Mouse (Mus musculus) C2C12 (cell line): ENCODE measurements around the gene Pdhx.

Source experiments
- CEBPB ChIP-seq: IDR thresholded peaks from one replicate; pipeline ENCODE4 v1.6.1; 2011; ENCODE audit warnings: low read depth, mild to moderate bottlenecking, control low read depth, moderate library complexity
- CTCF ChIP-seq: IDR thresholded peaks from one replicate; pipeline ENCODE4 v1.5.1; 2011; ENCODE audit not compliant: control insufficient read depth, insufficient read depth, insufficient read length
- MAX ChIP-seq: IDR thresholded peaks from one replicate; pipeline ENCODE4 v1.6.1; 2011; ENCODE audit warnings: mild to moderate bottlenecking, control low read depth
- MYOD1 ChIP-seq: IDR thresholded peaks from one replicate; pipeline ENCODE4 v1.6.1; 2011; ENCODE audit warnings: low read depth; ENCODE audit not compliant: control insufficient read depth, insufficient read length
- MYOG ChIP-seq: IDR thresholded peaks from one replicate; pipeline ENCODE4 v1.6.1; 2011; ENCODE audit not compliant: control insufficient read depth, insufficient read length; ENCODE audit errors: extremely low read depth
- USF1 ChIP-seq: IDR thresholded peaks from one replicate; pipeline ENCODE4 v1.6.1; 2011; ENCODE audit warnings: low read depth, mild to moderate bottlenecking, control low read depth, moderate library complexity

DNA sequence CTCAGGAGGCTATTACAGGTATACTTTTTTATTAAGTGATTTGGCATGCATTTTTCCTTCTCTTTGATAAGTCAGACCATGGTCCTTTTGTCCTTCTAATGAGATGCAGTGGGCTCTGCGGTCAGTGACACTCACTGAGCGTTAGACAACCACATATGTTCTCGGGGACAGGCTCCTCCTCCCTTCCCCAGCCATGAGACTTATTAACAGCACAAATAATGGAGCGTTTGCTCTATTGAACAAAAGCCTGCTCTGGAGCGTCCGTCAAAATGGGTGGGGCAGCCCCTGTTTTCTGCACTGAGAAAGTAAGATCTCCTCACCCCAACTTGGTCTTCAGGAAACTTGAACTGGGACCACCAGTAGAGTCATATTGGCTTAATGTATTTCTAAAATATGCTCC, 16.2 kb upstream of the Pdhx start:
- TF ChIP-seq MAX, result no peak
- TF ChIP-seq USF1, result no peak
- no peak for TF ChIP-seq CTCF
- TF ChIP-seq MYOD1, result no peak
- TF ChIP-seq CEBPB, result no peak
- TF ChIP-seq MYOG, result no peak
